ENCODE assay signal across 13 mouse cellular contexts in the genomic region with DNA sequence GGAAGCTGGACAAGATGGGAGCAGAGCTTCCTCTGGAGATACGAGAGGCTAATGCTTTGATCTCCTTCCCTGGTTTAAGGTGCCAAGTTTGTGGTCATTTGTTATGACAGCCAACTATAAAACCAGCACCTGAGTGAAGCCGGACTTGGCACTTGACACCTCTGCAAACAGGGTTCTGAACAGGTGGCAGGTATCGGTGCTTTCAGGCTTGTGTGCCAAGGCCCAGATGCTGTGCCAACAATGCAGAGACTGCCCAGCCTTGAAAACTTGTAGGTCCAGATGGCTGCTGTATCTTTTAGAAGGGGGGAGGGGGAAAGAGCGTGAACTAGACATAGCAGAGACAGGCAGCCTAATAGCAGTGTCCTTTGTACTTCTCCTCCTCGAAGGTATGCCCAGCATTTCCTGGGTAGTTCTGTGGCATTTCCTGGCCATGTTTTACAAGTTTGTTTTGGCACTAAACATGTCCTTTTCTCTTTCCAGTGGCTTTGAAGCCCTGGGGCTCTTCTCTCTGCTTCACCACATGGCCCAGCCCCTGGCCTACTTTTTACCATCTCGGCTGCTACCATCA.
A peak's percentile ranks its signal among the peaks of the same experiment; 100 is the strongest.
DNase-seq lines count a peak whose midpoint lies in the region; ATAC-seq and TF ChIP-seq lines count a peak whose summit lies in the region.
"Had no signal": no experiment of that assay in that cellular context is flagged by ENCODE, and none has a peak within 500 bp of the region (broad histone marks: within the 10 kb centered on the region; RNA-seq: fewer than 3 reads in every experiment).

No protein-coding gene starts in this region.

- no peak overlapping the region for H3K9ac ChIP-seq in midbrain, postnatal 0 days (replicated peaks; ENCODE audit: low read length, poor library complexity, severe bottlenecking)
- no peak overlapping the region for H3K9ac ChIP-seq in midbrain, embryonic 14.5 days (replicated peaks; ENCODE audit: low read length)
- H3K9ac ChIP-seq: neural tube, embryonic 12.5 days had no signal

- H3K4me2 ChIP-seq in midbrain, postnatal 0 days (ENCODE audit: low read depth, low read length, poor library complexity, severe bottlenecking), result no peak overlapping the region
- no peak overlapping the region for H3K4me2 ChIP-seq in midbrain, embryonic 14.5 days (ENCODE audit: low read length)
- H3K4me2 ChIP-seq: neural tube, embryonic 12.5 days had no signal

- no peaks in the 10 kb centered on the region for H3K4me1 ChIP-seq in midbrain, postnatal 0 days (ENCODE audit: insufficient read depth, low read length)
- no peaks in the 10 kb centered on the region for H3K4me1 ChIP-seq in midbrain, embryonic 14.5 days (ENCODE audit: control insufficient read depth, insufficient read depth, low read length)
- no peaks in the 10 kb centered on the region for H3K4me1 ChIP-seq in forebrain, embryonic 10.5 days
- H3K4me1 ChIP-seq: midbrain, embryonic 10.5 days; neural tube, embryonic 12.5 days had no signal

- no peaks in the 10 kb centered on the region for H3K36me3 ChIP-seq in midbrain, postnatal 0 days (ENCODE audit: insufficient read depth, low read length)
- no peaks in the 10 kb centered on the region for H3K36me3 ChIP-seq in midbrain, embryonic 14.5 days (ENCODE audit: control insufficient read depth, insufficient read depth, low read length)
- H3K36me3 ChIP-seq in forebrain, embryonic 10.5 days (replicated peaks), result no peaks in the 10 kb centered on the region
- H3K36me3 ChIP-seq: midbrain, embryonic 10.5 days; neural tube, embryonic 12.5 days had no signal

- ATAC-seq in midbrain, postnatal 0 days (ENCODE audit: low FRiP score), result no peak
- no peak for ATAC-seq in midbrain, embryonic 14.5 days (ENCODE audit: low FRiP score, low TSS enrichment)

- 79% methylated on average over 6 of the region's 6 CpGs for WGBS in midbrain, postnatal 0 days
- WGBS in midbrain, embryonic 14.5 days, result 87% methylated on average over 6 of the region's 6 CpGs
- WGBS in forebrain, embryonic 10.5 days, result 87% methylated on average over 6 of the region's 6 CpGs

- no peaks in the 10 kb centered on the region for H3K9me3 ChIP-seq in midbrain, postnatal 0 days (ENCODE audit: low read length)
- no peaks in the 10 kb centered on the region for H3K9me3 ChIP-seq in midbrain, embryonic 14.5 days (ENCODE audit: control insufficient read depth, low read length)
- no peaks in the 10 kb centered on the region for H3K9me3 ChIP-seq in forebrain, embryonic 10.5 days
- H3K9me3 ChIP-seq: midbrain, embryonic 10.5 days; neural tube, embryonic 12.5 days had no signal

- no peaks in the 10 kb centered on the region for H3K27me3 ChIP-seq in midbrain, postnatal 0 days (ENCODE audit: insufficient read depth, low read length)
- no peaks in the 10 kb centered on the region for H3K27me3 ChIP-seq in midbrain, embryonic 14.5 days (ENCODE audit: control insufficient read depth, insufficient read depth, low read length)
- H3K27me3 ChIP-seq in forebrain, embryonic 10.5 days (ENCODE audit: poor library complexity, severe bottlenecking), result no peaks in the 10 kb centered on the region
- H3K27me3 ChIP-seq: neural tube, embryonic 12.5 days had no signal

- TF ChIP-seq CTCF in midbrain, postnatal 0 days (IDR thresholded peaks at IDR 0.05), result no peak

- H3K27ac ChIP-seq in midbrain, postnatal 0 days (ENCODE audit: low read depth, low read length), result no peak overlapping the region
- no peak overlapping the region for H3K27ac ChIP-seq in midbrain, embryonic 14.5 days (replicated peaks; ENCODE audit: low read depth, low read length)
- H3K27ac ChIP-seq in forebrain, embryonic 10.5 days, result no peak overlapping the region
- H3K27ac ChIP-seq: midbrain, embryonic 10.5 days; neural tube, embryonic 12.5 days had no signal

- no peak overlapping the region for H3K4me3 ChIP-seq in midbrain, postnatal 0 days (ENCODE audit: low read depth, low read length)
- H3K4me3 ChIP-seq in midbrain, embryonic 14.5 days (replicated peaks; ENCODE audit: low read depth, low read length), result no peak overlapping the region
- H3K4me3 ChIP-seq in forebrain, embryonic 10.5 days, result no peak overlapping the region
- H3K4me3 ChIP-seq: midbrain, embryonic 10.5 days; neural tube, embryonic 12.5 days had no signal

- intact Hi-C loops in heart, postnatal 14 days (cut with DNase I), result no loop called here

- peak; percentile 73 for DNase-seq in heart, adult 11 months
- DNase-seq in heart, postnatal 14 days, result no peak
- peak; percentile 34 for DNase-seq in midbrain, postnatal 0 days (ENCODE audit: low spot score)
- DNase-seq in midbrain, embryonic 14.5 days, result no peak
- DNase-seq in cerebellum, adult 9-11 months, result peak; percentile 96
- peak; percentile 36 to 67 for DNase-seq in kidney, postnatal 36 days
- no peak for DNase-seq in forebrain, embryonic 10.5 days (ENCODE audit: extremely low spot score, low spot score)
- DNase-seq in layer of hippocampus, adult 9-10 months (ENCODE audit: low spot score), result no peak
- DNase-seq: adrenal gland, postnatal 10 days; gastrocnemius, postnatal 14 days; right cerebral cortex, postnatal 25 days had no signal

Comparison
In these comparisons a context has a peak if more than half of its experiments do, and no peak if none do; other contexts are left out.
1. DNase-seq: peak in heart, adult 11 months (single experiment), midbrain, postnatal 0 days (single experiment), cerebellum, adult 9-11 months (single experiment) and kidney, postnatal 36 days (2 of 2); none in heart, postnatal 14 days (0 of 2), midbrain, embryonic 14.5 days (single experiment), forebrain, embryonic 10.5 days (single experiment) and layer of hippocampus, adult 9-10 months (single experiment).